Mouse (Mus musculus) monocyte, adult 5-6 weeks (primary cell): Measurements from ENCODE around the gene Zfp275. TPM values are rescaled to one million over a fixed set of nuclear protein-coding genes. Genes with fewer than 3 reads are reported as not detected.

Experiments
- ATAC-seq: fragments of 153-309, 156-312 bp; replicated peaks from 2 replicates; pipeline ENCODE4 v1.8.0; 2017; ENCODE audit warnings: mild to moderate bottlenecking; ENCODE audit not compliant: low TSS enrichment, insufficient number of reproducible peaks, severe bottlenecking, poor library complexity, low FRiP score
- total RNA-seq: library from RNA; stranded (forward); fragments of 200-1000, 200-491, 200-594 nt; gene quantifications from 3 replicates; pipeline ENCODE4 v1.2.3, GENCODE M21; 2017

Zfp275 gene
- total RNA-seq, 1 experiment from 2014 or later, result 5.9 TPM

DNA sequence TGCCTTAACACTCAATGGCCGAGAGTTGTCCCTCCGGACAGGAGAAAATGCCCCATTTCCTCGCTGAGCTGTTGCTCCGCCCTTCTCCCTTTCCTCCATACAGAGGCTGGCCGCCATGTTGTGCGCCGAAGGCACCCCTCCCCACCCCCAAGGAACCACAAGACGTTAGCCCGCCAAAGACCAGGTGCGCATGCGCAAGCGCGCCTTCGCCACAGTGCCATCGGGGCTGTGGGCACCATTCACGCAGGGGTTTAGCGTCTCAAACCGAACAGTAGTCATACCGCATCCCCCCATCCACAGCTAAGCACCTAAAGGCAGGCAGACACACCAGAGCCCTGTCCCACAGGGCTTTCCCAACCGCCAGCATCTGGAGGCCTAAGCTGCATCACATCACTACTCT lies 58.5 kb downstream of the Zfp275 start:
- no peak for ATAC-seq

DNA sequence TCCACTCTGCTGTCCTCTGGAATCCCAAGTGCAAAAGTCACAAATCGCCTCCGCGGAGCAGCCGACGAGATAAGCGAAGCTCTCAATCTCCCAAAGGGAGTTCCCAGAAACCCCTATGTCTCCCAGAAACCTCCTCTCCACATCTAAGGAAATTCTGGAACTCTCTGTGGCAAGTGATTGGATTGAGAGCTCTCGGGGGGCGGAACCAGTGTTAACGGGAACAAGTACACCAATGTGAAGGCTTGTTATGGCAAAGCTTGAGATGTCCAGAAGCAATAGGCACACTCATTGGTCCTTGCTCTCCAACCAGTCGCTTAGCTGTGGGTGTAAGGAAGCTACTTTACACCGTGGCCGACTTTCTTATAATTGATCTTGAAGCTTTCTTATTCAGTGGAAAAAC lies 59.2 kb downstream of the Zfp275 start:
- no peak for ATAC-seq

Other genes with a start within 250 kb of the Zfp275 start
- gene Xlr3a, start 245.5 kb upstream of the Zfp275 start, total RNA-seq, result not detected in 3 replicates
- gene Gm14685, start 225.6 kb upstream of the Zfp275 start, total RNA-seq, result 0.11 to 0.29 TPM in 2 of 3 replicates, not detected in the other
- not detected in 3 replicates for gene Xlr5b, start 193.8 kb upstream of the Zfp275 start, total RNA-seq
- gene DXBay18, start 193.2 kb upstream of the Zfp275 start, total RNA-seq, result not detected in 3 replicates
- not detected in 3 replicates for gene Spin2d, start 165.6 kb upstream of the Zfp275 start, total RNA-seq
- 13.7 to 20.2 TPM (median 19.5 TPM) in 3 replicates for gene Xlr3b, start 150.4 kb upstream of the Zfp275 start, total RNA-seq
- 25.8 to 58.7 TPM (median 33.4 TPM) in 3 replicates for gene Xlr4b, start 128.3 kb upstream of the Zfp275 start, total RNA-seq
- gene F8a, start 114.3 kb upstream of the Zfp275 start, total RNA-seq, result 2.7 to 6.9 TPM (median 4.8 TPM) in 3 replicates
- 3.9 to 27.0 TPM (median 6.7 TPM) in 3 replicates for gene Xlr4c, start 99.5 kb upstream of the Zfp275 start, total RNA-seq
- not detected in 3 replicates for gene Xlr3c, start 77.2 kb upstream of the Zfp275 start, total RNA-seq
- not detected in 3 replicates for gene Xlr5a, start 49.6 kb upstream of the Zfp275 start, total RNA-seq
- gene Xlr5c, start 49.6 kb upstream of the Zfp275 start, total RNA-seq, result not detected in 3 replicates
- gene Gm45015, start 5.8 kb upstream of the Zfp275 start, total RNA-seq, result not detected in 3 replicates
- gene Gm18336, start 56.1 kb downstream of the Zfp275 start, total RNA-seq, result not detected in 3 replicates
- 0.10 TPM in 1 of 3 replicates, not detected in the others for gene Zfp92, start 68.5 kb downstream of the Zfp275 start, total RNA-seq
- not detected in 3 replicates for gene Trex2, start 92.7 kb downstream of the Zfp275 start, total RNA-seq
- gene Haus7, start 116.4 kb downstream of the Zfp275 start, total RNA-seq, result 16.3 to 24.5 TPM (median 18.2 TPM) in 3 replicates
- not detected in 3 replicates for gene Bgn, start 141.0 kb downstream of the Zfp275 start, total RNA-seq
- gene Atp2b3, start 160.5 kb downstream of the Zfp275 start, total RNA-seq, result not detected in 3 replicates